Mouse (Mus musculus): ENCODE results near the gene Map4k5. TPM values are rescaled to one million over a fixed set of nuclear protein-coding genes. Genes with fewer than 3 reads are reported as not detected.

The Map4k5 gene
- polyA plus RNA-seq, 1 experiment from 2014 or later, result 23.5 TPM

GRCm38 (mm10) chr12:69789766-69790529 is 103.1 kb downstream of the Map4k5 start:
- WGBS, result 29% methylated on average over 27 of the region's 27 CpGs
- no peak for DNase-seq (ENCODE audit: extremely low spot score, low spot score)

GRCm38 (mm10) chr12:69788380-69788779 is 104.6 kb downstream of the Map4k5 start:
- H3K27me3 ChIP-seq (ENCODE audit: poor library complexity, severe bottlenecking), result peaks cover 60% of the 10 kb centered on the region
- no peaks in the 10 kb centered on the region for H3K36me3 ChIP-seq (replicated peaks)
- WGBS, result 86% methylated on average over 5 of the region's 5 CpGs
- H3K4me3 ChIP-seq, result no peak overlapping the region
- peaks cover 22% of the 10 kb centered on the region for H3K4me1 ChIP-seq
- no peaks in the 10 kb centered on the region for H3K9me3 ChIP-seq
- H3K27ac ChIP-seq, result no peak overlapping the region
- DNase-seq (ENCODE audit: extremely low spot score, low spot score), result no peak

More at GRCm38 (mm10) chr12:69789766-69790529, 103.1 kb downstream of the Map4k5 start:
- Histone ChIP-seq H3K9me3 (no peaks in the 10 kb centered on the region), H3K27ac (peak overlapping the region; percentile 79), H3K27me3 (ENCODE audit: poor library complexity, severe bottlenecking) (peaks cover 60% of the 10 kb centered on the region), H3K4me3 (peak overlapping the region; percentile 68), H3K4me1 (peaks cover 16% of the 10 kb centered on the region), H3K36me3 (replicated peaks) (no peaks in the 10 kb centered on the region)

- H3K4me3 ChIP-seq, result no peak overlapping the region
- no peak overlapping the region for H3K27ac ChIP-seq
- H3K9me3 ChIP-seq, result no peaks in the 10 kb centered on the region
- H3K4me1 ChIP-seq, result peaks cover 12% of the 10 kb centered on the region
- H3K27me3 ChIP-seq (ENCODE audit: poor library complexity, severe bottlenecking), result peaks cover 38% of the 10 kb centered on the region
- DNase-seq (ENCODE audit: extremely low spot score, low spot score), result no peak
- H3K36me3 ChIP-seq (replicated peaks), result no peaks in the 10 kb centered on the region
- WGBS, result 92% methylated on average over 9 of the region's 9 CpGs
These were observed 107.5 kb downstream of the Map4k5 start for GRCm38 (mm10) chr12:69785471-69785870.

GRCm38 (mm10) chr12:69783247-69784025 is 109.6 kb downstream of the Map4k5 start:
- Histone ChIP-seq H3K27ac (0 out of 2 replicates have a peak overlapping the region, but pooled peaks have one; percentile 53), H3K9me3 (no peaks in the 10 kb centered on the region), H3K4me3 (no peak overlapping the region), H3K36me3 (replicated peaks) (no peaks in the 10 kb centered on the region), H3K4me1 (peaks cover 6% of the 10 kb centered on the region), H3K27me3 (ENCODE audit: poor library complexity, severe bottlenecking) (peaks cover 18% of the 10 kb centered on the region)
- WGBS, result 68% methylated on average over 6 of the region's 6 CpGs
- DNase-seq (ENCODE audit: extremely low spot score, low spot score), result no peak

DNA sequence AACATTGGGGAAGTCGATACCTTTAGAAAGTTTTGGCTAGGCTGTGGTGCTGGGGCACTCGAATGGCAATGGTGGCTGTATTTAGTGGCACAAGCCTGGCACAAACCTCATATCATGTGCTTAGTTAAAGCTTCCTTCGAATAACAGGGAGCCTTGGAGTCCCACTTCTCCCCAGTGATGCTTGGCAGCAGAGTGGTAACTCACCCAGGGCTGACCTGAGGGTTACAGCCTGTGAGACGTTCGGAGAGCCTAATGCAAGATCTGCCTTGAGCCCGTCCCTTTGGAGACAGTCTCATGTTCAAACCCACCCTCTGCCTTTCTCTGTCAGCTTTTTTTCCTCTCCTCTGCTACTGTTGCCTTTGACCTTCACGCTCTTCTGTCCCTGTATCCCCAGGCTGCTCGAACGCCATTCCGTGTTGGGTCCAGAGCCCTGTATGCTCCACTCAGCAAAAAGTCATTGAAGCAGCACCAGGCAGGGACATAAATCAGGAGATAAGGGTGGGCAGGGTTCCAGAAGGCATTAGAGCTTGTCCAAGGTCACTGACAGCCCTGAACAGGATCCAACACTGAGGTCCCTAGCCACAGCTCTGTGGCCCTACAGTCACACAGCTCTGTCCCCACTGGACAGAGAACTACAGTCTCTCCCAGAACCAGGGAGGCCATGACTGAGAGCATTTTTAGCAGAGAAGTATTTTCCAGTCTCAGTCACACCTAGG is 110.9 kb downstream of the Map4k5 start:
- Histone ChIP-seq H3K27me3 (ENCODE audit: poor library complexity, severe bottlenecking) (peaks cover 6% of the 10 kb centered on the region; the same call in 1 of the 2 replicates), H3K27ac (no peak overlapping the region), H3K9me3 (no peaks in the 10 kb centered on the region), H3K4me1 (peaks cover 6% of the 10 kb centered on the region), H3K36me3 (replicated peaks) (no peaks in the 10 kb centered on the region), H3K4me3 (no peak overlapping the region)
- WGBS, result 89% methylated on average over 10 of the region's 10 CpGs
- no peak for DNase-seq (ENCODE audit: extremely low spot score, low spot score)

- Histone ChIP-seq H3K4me1 (peaks cover 12% of the 10 kb centered on the region), H3K4me3 (no peak overlapping the region), H3K27me3 (ENCODE audit: poor library complexity, severe bottlenecking) (0 out of 2 replicates have a peak, but pooled peaks cover under 1% of the 10 kb centered on the region), H3K27ac (no peak overlapping the region), H3K9me3 (no peaks in the 10 kb centered on the region), H3K36me3 (replicated peaks) (no peaks in the 10 kb centered on the region)
- WGBS, result 90% methylated on average over 8 of the region's 8 CpGs
- DNase-seq (ENCODE audit: extremely low spot score, low spot score), result no peak
These were observed 111.5 kb downstream of the Map4k5 start for GRCm38 (mm10) chr12:69781480-69781879.

DNA sequence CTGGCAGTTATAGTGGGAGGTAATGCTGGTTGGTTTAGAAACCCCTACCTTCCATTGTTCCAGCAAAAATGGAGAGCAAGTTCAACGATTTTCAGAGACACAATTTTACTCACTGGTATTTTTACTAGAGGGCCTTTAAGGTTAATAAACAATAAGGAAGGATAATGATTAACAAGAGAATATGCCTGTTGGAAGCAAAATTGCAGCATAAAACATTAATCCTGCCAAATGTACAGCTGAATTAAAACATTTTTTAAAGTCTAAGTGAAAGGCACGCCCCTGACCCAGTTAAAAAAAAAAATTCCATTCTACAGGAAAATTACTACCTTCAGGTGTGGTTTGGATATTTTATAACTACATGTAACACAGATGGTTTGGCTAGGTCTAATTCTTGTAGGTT is 115.0 kb downstream of the Map4k5 start:
- no peaks in the 10 kb centered on the region for H3K36me3 ChIP-seq (replicated peaks)
- no peaks in the 10 kb centered on the region for H3K27me3 ChIP-seq (ENCODE audit: poor library complexity, severe bottlenecking)
- no peak overlapping the region for H3K4me3 ChIP-seq
- DNase-seq (ENCODE audit: extremely low spot score, low spot score), result no peak
- no peak overlapping the region for H3K27ac ChIP-seq
- peaks cover 15% of the 10 kb centered on the region for H3K4me1 ChIP-seq
- WGBS, result 80% methylated on average over 2 of the region's 2 CpGs
- H3K9me3 ChIP-seq, result no peaks in the 10 kb centered on the region

GRCm38 (mm10) chr12:69777341-69777730 is 115.7 kb downstream of the Map4k5 start:
- WGBS, result 91% methylated on average over 6 of the region's 6 CpGs
- Histone ChIP-seq H3K9me3 (no peaks in the 10 kb centered on the region), H3K4me1 (peaks cover 15% of the 10 kb centered on the region), H3K27ac (no peak overlapping the region), H3K36me3 (replicated peaks) (no peaks in the 10 kb centered on the region), H3K27me3 (ENCODE audit: poor library complexity, severe bottlenecking) (no peaks in the 10 kb centered on the region), H3K4me3 (no peak overlapping the region)
- no peak for DNase-seq (ENCODE audit: extremely low spot score, low spot score)

GRCm38 (mm10) chr12:69776607-69777340 is 116.2 kb downstream of the Map4k5 start:
- WGBS, result 74% methylated on average over 11 of the region's 11 CpGs
- H3K9me3 ChIP-seq, result no peaks in the 10 kb centered on the region
- H3K4me1 ChIP-seq, result peaks cover 15% of the 10 kb centered on the region
- no peaks in the 10 kb centered on the region for H3K27me3 ChIP-seq (ENCODE audit: poor library complexity, severe bottlenecking)
- no peak overlapping the region for H3K4me3 ChIP-seq
- H3K36me3 ChIP-seq (replicated peaks), result no peaks in the 10 kb centered on the region
- no peak for DNase-seq (ENCODE audit: extremely low spot score, low spot score)
- H3K27ac ChIP-seq, result no peak overlapping the region

- WGBS, result 81% methylated on average over 2 of the region's 2 CpGs
- DNase-seq (ENCODE audit: extremely low spot score, low spot score), result no peak
These were observed 124.2 kb downstream of the Map4k5 start for GRCm38 (mm10) chr12:69768841-69769240.

DNA sequence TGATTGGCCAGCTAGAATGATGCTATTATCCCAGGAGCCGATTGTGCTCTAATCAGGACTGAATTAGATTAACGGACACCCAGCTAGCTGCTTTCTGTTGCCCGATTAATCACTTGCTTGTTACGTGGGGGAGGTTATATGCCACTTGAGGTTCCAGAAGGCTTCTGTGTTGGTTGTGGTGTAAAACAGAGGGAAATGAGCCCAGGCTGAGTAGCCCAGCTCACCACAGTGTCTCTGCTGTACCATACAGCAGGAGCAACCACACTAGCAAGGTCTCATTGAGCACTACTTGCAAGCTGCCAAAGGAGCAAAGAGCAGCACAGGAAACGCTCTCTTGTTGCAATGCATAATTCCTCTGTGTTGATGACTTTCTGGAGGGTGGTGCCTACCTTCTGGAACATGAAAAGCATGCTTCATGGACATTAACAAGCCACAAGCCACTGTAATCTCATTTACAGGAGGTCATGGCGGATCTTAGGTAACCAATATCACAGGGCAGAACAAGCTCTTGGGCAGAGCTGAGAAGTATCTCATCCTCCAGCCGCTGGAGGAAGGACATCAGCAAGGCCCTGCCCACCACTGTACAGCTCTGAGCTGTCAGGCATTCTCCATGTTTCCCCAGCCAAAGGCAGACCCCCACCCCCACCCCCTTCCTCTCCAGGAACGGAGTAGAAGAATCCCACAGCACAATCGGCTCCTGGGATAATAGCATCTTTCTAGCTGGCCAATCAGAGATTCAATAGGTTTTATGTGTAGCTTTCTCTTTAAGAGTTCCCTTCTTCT is 125.3 kb downstream of the Map4k5 start:
- H3K4me3 ChIP-seq, result peak overlapping the region; percentile 9; the same call in 1 of the 2 replicates
- H3K36me3 ChIP-seq (replicated peaks), result no peaks in the 10 kb centered on the region
- 0 out of 2 replicates have a peak, but pooled peaks cover 9% of the 10 kb centered on the region for H3K27me3 ChIP-seq (ENCODE audit: poor library complexity, severe bottlenecking)
- 26% methylated on average over 9 of the region's 9 CpGs for WGBS
- DNase-seq (ENCODE audit: extremely low spot score, low spot score), result no peak
- H3K27ac ChIP-seq, result peak overlapping the region; percentile 59
- H3K9me3 ChIP-seq, result no peaks in the 10 kb centered on the region
- H3K4me1 ChIP-seq, result peaks cover 30% of the 10 kb centered on the region

More at GRCm38 (mm10) chr12:69768841-69769240, 124.2 kb downstream of the Map4k5 start:
- H3K27me3 ChIP-seq (ENCODE audit: poor library complexity, severe bottlenecking), result 0 out of 2 replicates have a peak, but pooled peaks cover 9% of the 10 kb centered on the region
- no peaks in the 10 kb centered on the region for H3K36me3 ChIP-seq (replicated peaks)
- H3K4me1 ChIP-seq, result peaks cover 30% of the 10 kb centered on the region
- no peak overlapping the region for H3K27ac ChIP-seq
- no peaks in the 10 kb centered on the region for H3K9me3 ChIP-seq
- no peak overlapping the region for H3K4me3 ChIP-seq
